Mouse (Mus musculus): ENCODE results near the gene Glrx5. TPM values are rescaled to one million over a fixed set of nuclear protein-coding genes. Genes with fewer than 3 reads are reported as not detected.
A peak's percentile ranks its signal among the peaks of the same experiment; 100 is the strongest.

The Glrx5 gene
- polyA plus RNA-seq, 1 experiment from 2014 or later, result 719 TPM

DNA sequence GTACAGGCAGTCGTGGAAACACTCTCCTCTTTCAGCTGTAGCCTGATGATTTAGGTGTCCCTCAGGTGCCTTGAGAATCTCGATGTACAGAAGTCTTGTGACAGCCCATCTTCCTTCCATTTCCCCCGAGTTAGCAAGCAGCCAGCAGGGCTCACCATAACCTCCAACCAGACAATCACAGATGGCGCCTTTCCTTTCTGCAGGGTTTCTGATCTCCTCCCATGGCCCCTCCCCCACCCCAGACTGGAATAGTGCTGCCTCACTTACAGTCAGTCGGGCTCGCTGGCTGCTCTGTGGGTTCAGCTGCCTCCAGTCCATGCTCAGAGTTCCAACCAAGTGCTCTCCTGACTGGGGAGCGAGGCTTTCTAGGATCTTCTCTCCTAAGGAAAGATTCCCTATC, 10.3 kb upstream of the Glrx5 start:
- Histone ChIP-seq H3K4me2 (peak overlapping the region; percentile 74), H3K27me3 (replicated peaks) (no peaks in the 10 kb centered on the region), H3K9ac (peak overlapping the region; percentile 49), H3K4me1 (peaks cover 83% of the 10 kb centered on the region), H3K27ac (peak overlapping the region; percentile 97), H3K9me3 (replicated peaks) (peaks cover 15% of the 10 kb centered on the region), H3K36me3 (peaks cover 17% of the 10 kb centered on the region), H3K4me3 (0 out of 2 replicates have a peak overlapping the region, but pooled peaks have one; percentile 11)
- 27% methylated on average over 7 of the region's 7 CpGs for WGBS (ENCODE audit: insufficient replicate concordance)
- no peak for ATAC-seq

DNA sequence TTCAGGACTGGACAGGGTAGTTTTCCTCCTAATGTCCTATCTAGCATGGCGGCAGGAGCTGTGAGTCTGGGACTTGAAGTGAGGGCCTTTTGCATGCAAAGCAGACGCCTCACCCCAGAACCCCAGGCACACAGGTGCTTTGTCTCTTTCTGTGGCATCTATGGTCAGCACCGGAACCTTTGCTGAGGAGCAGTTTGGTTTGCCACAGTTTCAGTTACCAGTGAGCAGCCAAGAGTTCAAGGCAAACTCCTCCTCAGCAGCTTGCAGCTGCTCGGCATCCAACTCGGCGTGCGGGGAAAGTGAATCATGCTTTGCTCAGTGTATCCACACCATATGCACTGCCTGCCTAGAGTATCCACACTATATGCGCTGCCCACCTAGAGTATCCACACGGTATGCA, 9.7 kb upstream of the Glrx5 start:
- peak overlapping the region; percentile 97; the same call in 1 of the 2 replicates for H3K27ac ChIP-seq
- peaks cover 17% of the 10 kb centered on the region for H3K36me3 ChIP-seq
- peaks cover 15% of the 10 kb centered on the region for H3K9me3 ChIP-seq (replicated peaks)
- no peak overlapping the region for H3K4me2 ChIP-seq
- H3K27me3 ChIP-seq (replicated peaks), result no peaks in the 10 kb centered on the region
- WGBS (ENCODE audit: insufficient replicate concordance), result 93% methylated on average over 9 of the region's 9 CpGs
- H3K9ac ChIP-seq, result no peak overlapping the region
- H3K4me3 ChIP-seq, result no peak overlapping the region
- H3K4me1 ChIP-seq, result peaks cover 83% of the 10 kb centered on the region
- ATAC-seq, result no peak

DNA sequence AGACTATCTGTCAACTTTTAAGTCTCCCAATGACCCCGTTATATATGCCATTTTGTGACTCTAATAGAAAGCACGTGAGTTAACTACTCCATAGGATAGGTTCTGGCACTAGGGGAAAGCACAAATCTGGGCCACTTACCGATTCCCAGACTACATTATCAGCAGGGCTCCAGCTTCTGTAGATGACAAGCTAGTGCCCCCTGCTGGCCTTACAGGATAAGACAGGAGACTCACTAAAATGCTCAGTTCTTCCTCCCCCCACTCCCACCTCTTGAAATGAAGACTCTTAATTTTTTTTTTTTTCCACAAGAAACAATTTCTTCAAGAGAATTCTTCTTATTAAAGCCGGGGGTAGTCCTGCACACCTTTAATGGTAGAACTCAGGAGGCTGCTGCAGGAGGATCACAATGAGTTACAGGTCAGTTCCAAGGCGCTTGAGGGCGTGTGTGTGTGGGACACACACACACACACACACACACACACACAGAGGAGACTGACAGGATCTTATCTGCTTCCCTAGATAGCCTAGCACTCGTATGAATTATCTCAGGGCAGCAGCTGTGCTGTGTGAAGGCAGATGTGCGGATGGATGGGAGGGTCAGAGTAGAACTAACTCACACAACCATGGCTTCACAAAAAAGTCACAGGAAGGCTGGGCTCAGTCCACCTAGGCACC, 7.1 kb upstream of the Glrx5 start:
- H3K4me3 ChIP-seq, result peak overlapping the region; percentile 12; the same call in 1 of the 2 replicates
- peak overlapping the region; percentile 56 for H3K4me2 ChIP-seq
- H3K27me3 ChIP-seq (replicated peaks), result no peaks in the 10 kb centered on the region
- peak overlapping the region; percentile 54 for H3K9ac ChIP-seq
- peaks cover 15% of the 10 kb centered on the region for H3K9me3 ChIP-seq (replicated peaks)
- ATAC-seq, result peak; percentile 83
- peaks cover 39% of the 10 kb centered on the region for H3K36me3 ChIP-seq
- H3K27ac ChIP-seq, result peak overlapping the region; percentile 96
- peaks cover 83% of the 10 kb centered on the region for H3K4me1 ChIP-seq
- 13% methylated on average over 8 of the region's 8 CpGs for WGBS (ENCODE audit: insufficient replicate concordance)

DNA sequence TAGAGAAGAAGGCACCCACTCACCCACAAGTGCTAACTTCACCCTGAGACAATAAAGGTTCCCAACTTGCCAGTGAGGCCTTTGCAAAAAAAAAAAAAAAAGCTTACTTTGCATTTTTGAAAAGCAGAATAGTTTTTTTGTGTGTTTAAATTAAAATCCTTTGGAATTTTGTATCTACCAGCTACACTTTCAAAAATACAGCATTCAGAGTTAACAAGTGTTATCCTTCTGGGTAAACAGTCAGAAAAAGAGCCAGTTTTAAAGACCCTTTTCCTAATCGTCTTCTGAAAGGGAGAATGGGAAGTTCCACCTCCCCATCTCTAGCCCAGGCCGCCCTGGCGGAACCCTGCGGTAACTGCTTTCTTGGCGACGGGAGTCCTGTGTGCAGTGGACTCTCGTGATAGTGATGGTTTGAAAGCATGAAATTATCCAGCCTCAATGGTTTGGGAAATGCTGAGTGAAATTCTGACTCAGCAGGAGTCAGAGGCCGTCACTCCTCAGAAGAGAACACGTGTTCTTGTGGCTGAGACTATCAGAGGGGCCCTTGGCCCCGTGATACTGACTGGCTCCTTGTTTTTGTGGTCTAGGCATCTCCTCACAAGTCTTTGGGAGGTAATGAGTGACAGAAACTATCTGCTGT, 6.4 kb upstream of the Glrx5 start:
- 15% methylated on average over 10 of the region's 10 CpGs for WGBS (ENCODE audit: insufficient replicate concordance)
- Histone ChIP-seq H3K4me2 (peak overlapping the region; percentile 56), H3K9ac (peak overlapping the region; percentile 54)

DNA sequence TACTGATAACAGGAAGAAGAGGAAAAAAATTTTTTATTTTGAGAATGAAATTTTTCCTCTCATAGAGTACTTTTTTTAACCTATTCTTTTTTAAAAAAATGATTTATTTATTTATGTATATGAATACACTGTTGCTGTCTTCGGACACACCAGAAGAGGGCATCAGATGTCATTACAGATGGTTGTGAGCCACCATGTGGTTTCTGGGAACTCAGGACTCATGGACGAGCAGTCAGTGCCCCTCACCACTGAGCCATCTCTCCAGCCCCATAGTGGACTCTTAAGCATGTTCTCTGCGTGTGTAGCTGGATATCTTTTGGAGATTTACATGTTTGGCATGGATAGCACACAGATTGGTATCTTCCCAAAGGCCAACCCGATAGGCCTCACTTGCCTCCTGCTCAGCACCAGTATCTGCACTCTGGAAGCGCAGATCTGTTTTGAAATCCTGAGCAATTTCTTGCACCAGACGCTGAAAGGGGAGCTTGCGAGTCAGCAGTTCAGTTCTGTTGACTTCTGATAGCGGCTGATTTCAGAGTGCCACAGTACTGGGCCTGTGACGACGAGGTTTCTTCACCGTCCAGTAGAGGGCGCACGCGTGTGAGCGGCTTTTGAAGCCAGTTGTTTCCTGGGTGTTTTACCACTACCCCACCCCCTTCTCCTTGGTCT, 5.0 kb upstream of the Glrx5 start:
- H3K4me2 ChIP-seq, result peak overlapping the region; percentile 44
- H3K4me1 ChIP-seq, result peaks cover 71% of the 10 kb centered on the region
- H3K4me3 ChIP-seq, result no peak overlapping the region
- 10% methylated on average over 15 of the region's 15 CpGs for WGBS (ENCODE audit: insufficient replicate concordance)
- H3K9me3 ChIP-seq (replicated peaks), result peaks cover 15% of the 10 kb centered on the region
- peak; percentile 59 for ATAC-seq
- H3K36me3 ChIP-seq, result peaks cover 43% of the 10 kb centered on the region
- no peak overlapping the region for H3K9ac ChIP-seq
- H3K27me3 ChIP-seq (replicated peaks), result no peaks in the 10 kb centered on the region
- peak overlapping the region; percentile 100 for H3K27ac ChIP-seq

More for the DNA sequence above, 6.4 kb upstream of the Glrx5 start:
- H3K9me3 ChIP-seq (replicated peaks), result peaks cover 15% of the 10 kb centered on the region
- H3K27ac ChIP-seq, result peak overlapping the region; percentile 96
- peak overlapping the region; percentile 12; the same call in 1 of the 2 replicates for H3K4me3 ChIP-seq
- peaks cover 83% of the 10 kb centered on the region for H3K4me1 ChIP-seq
- ATAC-seq, result peak; percentile 49
- no peaks in the 10 kb centered on the region for H3K27me3 ChIP-seq (replicated peaks)
- H3K36me3 ChIP-seq, result peaks cover 43% of the 10 kb centered on the region

DNA sequence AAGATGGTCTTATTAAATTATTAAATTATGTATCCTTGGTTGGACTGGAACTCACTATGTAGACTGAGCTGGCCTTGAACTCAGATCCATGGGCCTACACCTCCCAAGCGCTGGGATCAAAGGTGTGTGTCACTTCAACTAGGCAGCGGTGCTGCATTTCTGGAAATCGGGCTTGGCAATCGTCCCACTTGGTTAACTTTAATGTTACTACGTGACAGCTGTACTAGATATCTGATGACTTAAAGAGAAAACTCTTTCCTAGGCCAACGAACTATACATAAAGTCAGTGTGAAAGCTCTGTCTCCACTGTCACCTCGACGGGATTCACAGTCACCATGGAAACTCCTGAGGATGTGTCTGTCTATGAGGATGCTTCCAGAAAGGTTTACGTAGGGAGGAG, 2.6 kb upstream of the Glrx5 start:
- 89% methylated on average over 9 of the region's 9 CpGs for WGBS (ENCODE audit: insufficient replicate concordance)
- Histone ChIP-seq H3K4me1 (peaks cover 76% of the 10 kb centered on the region), H3K36me3 (peaks cover 39% of the 10 kb centered on the region), H3K27me3 (replicated peaks) (no peaks in the 10 kb centered on the region), H3K4me2 (peak overlapping the region; percentile 84), H3K9ac (no peak overlapping the region), H3K4me3 (peak overlapping the region; percentile 87), H3K27ac (peak overlapping the region; percentile 100), H3K9me3 (replicated peaks) (no peaks in the 10 kb centered on the region)
- ATAC-seq, result no peak

DNA sequence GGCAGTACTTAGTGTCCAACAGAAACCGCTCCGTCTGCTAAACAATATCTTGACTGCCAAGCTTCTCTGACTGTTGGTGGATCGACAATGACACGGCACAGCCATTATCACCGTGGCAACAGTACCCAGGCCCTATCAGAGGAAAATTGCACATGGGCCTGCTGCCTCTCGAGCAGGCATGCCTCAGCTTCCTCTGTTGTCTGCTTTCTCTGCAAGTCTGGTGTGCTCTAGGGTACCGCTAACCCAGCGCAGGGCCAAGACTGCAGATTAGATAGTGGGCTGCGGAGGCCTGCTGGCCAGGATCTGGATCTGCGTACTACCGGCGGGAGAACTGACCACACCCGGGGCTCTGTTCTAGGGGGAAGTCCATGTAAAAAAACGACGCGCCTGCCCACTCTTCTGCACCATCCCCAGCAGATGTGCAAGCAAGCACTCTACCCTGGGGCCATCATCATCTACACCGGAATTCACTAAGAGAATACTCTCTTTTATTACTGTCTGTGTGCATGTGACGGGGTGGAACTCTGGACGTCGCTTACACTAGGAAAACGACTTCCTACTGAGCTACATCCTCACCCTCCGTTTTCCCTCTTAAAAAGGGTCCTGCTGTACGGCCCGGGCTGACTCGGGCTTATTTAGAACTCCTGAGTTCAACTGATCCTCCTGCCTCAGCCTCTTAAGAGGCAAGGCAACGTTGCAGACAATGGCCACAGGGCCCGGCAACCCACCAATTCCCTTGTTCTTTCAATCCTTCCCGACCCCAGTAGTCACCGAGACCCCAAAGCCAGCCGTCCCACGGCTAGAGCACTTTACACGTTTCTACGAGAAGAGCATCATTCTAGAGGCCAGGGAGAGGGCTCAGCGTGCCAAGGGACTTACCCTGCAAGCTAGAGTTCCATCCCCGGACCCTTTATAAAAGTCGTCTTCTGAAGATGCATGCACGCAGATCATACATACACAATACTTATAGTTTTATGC, 1.1 kb upstream of the Glrx5 start:
- peaks cover 76% of the 10 kb centered on the region for H3K4me1 ChIP-seq
- peaks cover 53% of the 10 kb centered on the region for H3K36me3 ChIP-seq
- H3K4me3 ChIP-seq, result peak overlapping the region; percentile 87
- no peaks in the 10 kb centered on the region for H3K27me3 ChIP-seq (replicated peaks)
- peak overlapping the region; percentile 89 for H3K9ac ChIP-seq
- ATAC-seq, result no peak
- peak overlapping the region; percentile 84 for H3K4me2 ChIP-seq
- peak overlapping the region; percentile 100 for H3K27ac ChIP-seq
- 2% methylated on average over 37 of the region's 37 CpGs for WGBS (ENCODE audit: insufficient replicate concordance)
- H3K9me3 ChIP-seq (replicated peaks), result no peaks in the 10 kb centered on the region

DNA sequence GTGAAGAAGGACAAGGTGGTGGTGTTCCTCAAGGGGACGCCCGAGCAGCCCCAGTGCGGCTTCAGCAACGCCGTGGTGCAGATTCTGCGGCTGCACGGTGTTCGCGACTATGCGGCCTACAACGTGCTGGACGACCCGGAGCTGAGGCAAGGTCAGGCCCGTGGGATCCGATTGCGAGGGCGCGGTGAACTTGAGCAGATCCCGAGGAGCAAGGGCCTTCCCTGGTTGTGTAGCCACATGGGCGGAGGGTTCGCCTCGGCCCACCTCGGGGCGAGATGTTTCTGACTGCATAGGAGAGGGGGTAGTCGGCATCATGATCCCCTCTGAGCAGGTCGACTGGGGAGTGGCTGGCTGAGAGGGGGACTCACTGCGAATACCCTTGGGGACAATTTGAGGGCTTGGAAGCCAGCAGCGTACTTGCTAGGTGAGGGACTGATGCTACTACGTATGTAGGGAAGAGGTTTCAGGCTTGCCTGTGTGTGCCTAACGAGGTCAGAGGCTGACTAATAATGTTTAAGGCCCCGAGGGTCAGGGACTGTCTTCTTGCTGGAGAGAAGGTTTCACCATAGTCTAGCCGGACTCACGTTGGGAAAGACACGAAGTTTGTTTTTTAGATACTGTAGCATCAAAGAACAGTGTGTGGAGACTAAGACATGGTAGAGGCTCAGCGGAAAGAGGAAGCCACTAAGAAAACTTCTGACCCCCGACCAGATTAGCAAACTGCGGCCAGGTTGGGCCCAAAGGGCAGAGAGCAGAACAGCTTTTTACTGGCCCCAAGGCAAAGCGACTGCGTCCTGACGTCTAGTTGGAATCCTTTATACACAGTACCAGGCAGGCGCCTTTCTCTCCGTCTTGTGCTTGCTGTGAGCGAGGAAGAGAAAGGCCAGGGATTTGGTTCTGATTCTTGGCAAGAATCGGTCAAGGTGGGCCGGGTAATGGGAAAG, 616 bp downstream of the Glrx5 start:
- peak overlapping the region; percentile 88 for H3K4me2 ChIP-seq
- H3K4me1 ChIP-seq, result peaks cover 78% of the 10 kb centered on the region
- ATAC-seq, result peak; percentile 0; the same call in 1 of the 2 replicates
- 1% methylated on average over 45 of the region's 45 CpGs for WGBS (ENCODE audit: insufficient replicate concordance)
- H3K9me3 ChIP-seq (replicated peaks), result no peaks in the 10 kb centered on the region
- peak overlapping the region; percentile 98 for H3K27ac ChIP-seq
- H3K9ac ChIP-seq, result peak overlapping the region; percentile 96
- peaks cover 71% of the 10 kb centered on the region for H3K36me3 ChIP-seq
- H3K4me3 ChIP-seq, result peak overlapping the region; percentile 90
- no peaks in the 10 kb centered on the region for H3K27me3 ChIP-seq (replicated peaks)

DNA sequence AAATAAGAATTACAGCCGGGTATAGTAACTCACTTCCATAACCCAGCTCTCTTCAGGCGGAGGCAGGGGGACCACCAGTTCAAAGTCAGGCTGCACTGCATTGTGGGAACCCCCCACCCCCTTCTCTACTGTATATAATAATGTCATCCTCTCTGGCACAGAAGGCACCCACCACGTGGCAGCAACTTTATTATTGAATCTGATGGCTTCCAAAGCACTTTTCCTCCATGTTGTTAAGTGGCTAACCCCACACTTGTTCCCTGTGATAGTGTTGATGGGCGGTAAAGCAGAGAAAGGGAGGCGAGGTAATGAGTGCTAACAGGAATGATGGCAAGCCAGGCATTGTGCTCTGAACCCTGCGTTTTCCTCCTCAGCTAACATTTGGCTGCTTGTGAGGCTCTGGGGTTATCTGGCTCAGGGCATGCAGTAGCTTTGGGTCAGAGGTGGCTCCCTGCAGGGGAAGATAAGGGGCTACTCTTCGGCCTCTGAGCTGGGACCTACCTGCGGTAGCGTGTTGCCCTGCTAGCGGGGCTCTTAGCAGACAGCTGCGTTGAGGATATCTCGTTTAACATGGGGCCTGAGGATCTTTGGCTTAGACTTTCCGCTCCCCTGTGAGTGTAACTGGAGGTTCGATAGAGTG, 1.8 kb downstream of the Glrx5 start:
- Histone ChIP-seq H3K9me3 (replicated peaks) (no peaks in the 10 kb centered on the region), H3K36me3 (peaks cover 68% of the 10 kb centered on the region), H3K4me1 (peaks cover 78% of the 10 kb centered on the region), H3K9ac (peak overlapping the region; percentile 96), H3K27me3 (replicated peaks) (no peaks in the 10 kb centered on the region), H3K4me3 (peak overlapping the region; percentile 90), H3K27ac (peak overlapping the region; percentile 98), H3K4me2 (peak overlapping the region; percentile 88)
- peak; percentile 66 for ATAC-seq
- 11% methylated on average over 14 of the region's 14 CpGs for WGBS (ENCODE audit: insufficient replicate concordance)

DNA sequence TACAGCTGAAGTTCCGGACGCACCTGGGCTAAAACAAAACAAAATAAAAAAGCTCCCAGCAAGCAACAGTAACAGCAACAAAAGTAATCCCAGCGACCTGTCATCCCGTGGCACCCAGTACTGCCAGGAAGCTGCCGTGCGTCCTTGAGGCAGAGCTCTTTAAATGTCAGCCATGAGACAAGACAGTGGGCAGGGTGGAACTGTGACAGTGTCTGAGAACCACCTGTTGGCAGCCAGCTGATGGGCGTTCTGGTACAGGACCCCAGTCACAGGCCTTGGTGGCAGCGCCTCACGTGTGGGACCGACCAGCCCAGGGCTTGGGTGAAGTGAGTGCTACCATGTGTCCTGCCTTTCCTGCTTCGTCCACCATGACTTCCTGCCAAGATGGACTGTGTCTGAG, 5.7 kb downstream of the Glrx5 start:
- Histone ChIP-seq H3K4me1 (peaks cover 81% of the 10 kb centered on the region), H3K4me2 (peak overlapping the region; percentile 88), H3K36me3 (peaks cover 92% of the 10 kb centered on the region), H3K9ac (peak overlapping the region; percentile 96), H3K27ac (peak overlapping the region; percentile 98), H3K9me3 (replicated peaks) (no peaks in the 10 kb centered on the region; the same call in 1 of the 2 replicates), H3K4me3 (peak overlapping the region; percentile 90), H3K27me3 (replicated peaks) (no peaks in the 10 kb centered on the region)
- 60% methylated on average over 11 of the region's 11 CpGs for WGBS (ENCODE audit: insufficient replicate concordance)
- no peak for ATAC-seq
